Mouse (Mus musculus): ENCODE measurements around the gene Rnf167. TPM values are rescaled to one million over a fixed set of nuclear protein-coding genes. Genes with fewer than 3 reads are reported as not detected.
A peak's percentile ranks its signal among the peaks of the same experiment; 100 is the strongest.

Rnf167 gene
- polyA plus RNA-seq, 1 experiment from 2014 or later = 93.4 TPM

- peak overlapping the region; percentile 64 for H3K9ac ChIP-seq
- peaks cover 22% of the 10 kb centered on the region for H3K4me1 ChIP-seq (replicated peaks; ENCODE audit: control insufficient read depth, insufficient read depth, low read length)
- DNase-seq (ENCODE audit: low spot score) (no peak), ATAC-seq (ENCODE audit: low FRiP score) (peak; percentile 42; the same call in 1 of the 2 replicates)
- H3K4me3 ChIP-seq (replicated peaks; ENCODE audit: low read length) = peak overlapping the region; percentile 71
- no peaks in the 10 kb centered on the region for H3K9me3 ChIP-seq (ENCODE audit: control insufficient read depth, low read length)
- H3K36me3 ChIP-seq (replicated peaks; ENCODE audit: control insufficient read depth, insufficient read depth) = peaks cover 45% of the 10 kb centered on the region
- peak overlapping the region; percentile 98 for H3K27ac ChIP-seq
- no peaks in the 10 kb centered on the region for H3K27me3 ChIP-seq (ENCODE audit: control insufficient read depth, insufficient read depth, low read length)
- H3K4me2 ChIP-seq (replicated peaks) = peak overlapping the region; percentile 81
- WGBS = 1% methylated on average over 15 of the region's 15 CpGs
These were observed 21.3 kb downstream of the Rnf167 start for GRCm38 (mm10) chr11:70668335-70668770.

- H3K4me1 ChIP-seq (replicated peaks; ENCODE audit: control insufficient read depth, insufficient read depth, low read length) = peaks cover 22% of the 10 kb centered on the region
- peaks cover 45% of the 10 kb centered on the region for H3K36me3 ChIP-seq (replicated peaks; ENCODE audit: control insufficient read depth, insufficient read depth)
- H3K4me3 ChIP-seq (replicated peaks; ENCODE audit: low read length) = peak within 1 kb of the TSS; percentile 71
- H3K9ac ChIP-seq = peak within 1 kb of the TSS; percentile 85
- DNase-seq (ENCODE audit: low spot score) (peak; percentile 96), ATAC-seq (ENCODE audit: low FRiP score) (peak; percentile 96)
- H3K4me2 ChIP-seq (replicated peaks) = peak within 1 kb of the TSS; percentile 81
- H3K27ac ChIP-seq = peak within 1 kb of the TSS; percentile 98
- 0% methylated on average over 44 of the region's 44 CpGs for WGBS
- H3K9me3 ChIP-seq (ENCODE audit: control insufficient read depth, low read length) = no peaks in the 10 kb centered on the region
- no peaks in the 10 kb centered on the region for H3K27me3 ChIP-seq (ENCODE audit: control insufficient read depth, insufficient read depth, low read length)
These were observed 21.9 kb downstream of the Rnf167 start, which contains the start of gene Spag7 for GRCm38 (mm10) chr11:70668771-70669505. TSS of gene Spag7 (minus strand) at chr11:70669416.

GRCm38 (mm10) chr11:70669582-70670345 lies 22.7 kb downstream of the Rnf167 start:
- Histone ChIP-seq H3K36me3 (replicated peaks; ENCODE audit: control insufficient read depth, insufficient read depth) (peaks cover 43% of the 10 kb centered on the region), H3K4me1 (replicated peaks; ENCODE audit: control insufficient read depth, insufficient read depth, low read length) (peaks cover 22% of the 10 kb centered on the region), H3K4me3 (replicated peaks; ENCODE audit: low read length) (peak overlapping the region; percentile 71), H3K9me3 (ENCODE audit: control insufficient read depth, low read length) (no peaks in the 10 kb centered on the region), H3K9ac (peak overlapping the region; percentile 85), H3K4me2 (replicated peaks) (peak overlapping the region; percentile 81), H3K27ac (peak overlapping the region; percentile 98), H3K27me3 (ENCODE audit: control insufficient read depth, insufficient read depth, low read length) (no peaks in the 10 kb centered on the region)
- DNase-seq (ENCODE audit: low spot score) (peak; percentile 67), ATAC-seq (ENCODE audit: low FRiP score) (peak; percentile 22; the same call in 1 of the 2 replicates)
- WGBS = under 1% methylated on average over 31 of the region's 31 CpGs

DNA sequence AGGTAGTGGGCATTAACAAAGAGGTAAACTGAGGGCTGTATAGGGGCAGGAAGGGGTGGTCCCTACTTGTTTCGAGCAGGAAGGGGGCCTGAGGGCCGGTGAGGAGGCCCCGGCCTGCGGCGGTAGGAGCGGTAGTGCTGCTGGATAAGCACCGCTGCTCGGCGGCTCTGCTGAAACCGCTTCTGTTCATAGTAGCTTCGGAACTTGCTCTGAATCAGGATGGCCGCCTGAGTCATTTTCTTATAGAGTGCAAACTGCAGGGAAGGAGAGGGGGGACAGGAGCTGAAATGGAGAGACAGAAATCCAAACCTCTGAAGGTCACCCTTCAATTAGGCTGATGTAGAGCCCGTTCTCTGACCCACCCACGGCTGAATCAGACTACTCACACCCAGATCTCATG lies 23.4 kb downstream of the Rnf167 start:
- WGBS = 43% methylated on average over 14 of the region's 14 CpGs
- Histone ChIP-seq H3K4me2 (replicated peaks) (peak overlapping the region; percentile 81), H3K36me3 (replicated peaks; ENCODE audit: control insufficient read depth, insufficient read depth) (peaks cover 45% of the 10 kb centered on the region; the same call in 1 of the 2 replicates), H3K4me3 (replicated peaks; ENCODE audit: low read length) (peak overlapping the region; percentile 71), H3K4me1 (replicated peaks; ENCODE audit: control insufficient read depth, insufficient read depth, low read length) (peaks cover 22% of the 10 kb centered on the region), H3K27me3 (ENCODE audit: control insufficient read depth, insufficient read depth, low read length) (no peaks in the 10 kb centered on the region), H3K27ac (peak overlapping the region; percentile 98), H3K9ac (peak overlapping the region; percentile 85), H3K9me3 (ENCODE audit: control insufficient read depth, low read length) (no peaks in the 10 kb centered on the region)
- DNase-seq (ENCODE audit: low spot score) (no peak), ATAC-seq (ENCODE audit: low FRiP score) (no peak)

GRCm38 (mm10) chr11:70671333-70672047 lies 24.5 kb downstream of the Rnf167 start:
- WGBS = 82% methylated on average over 16 of the region's 16 CpGs
- peaks cover 22% of the 10 kb centered on the region for H3K4me1 ChIP-seq (replicated peaks; ENCODE audit: control insufficient read depth, insufficient read depth, low read length)
- ATAC-seq (ENCODE audit: low FRiP score) (no peak), DNase-seq (ENCODE audit: low spot score) (no peak)
- H3K36me3 ChIP-seq (replicated peaks; ENCODE audit: control insufficient read depth, insufficient read depth) = peaks cover 50% of the 10 kb centered on the region
- peak overlapping the region; percentile 71; the same call in 1 of the 2 replicates for H3K4me3 ChIP-seq (replicated peaks; ENCODE audit: low read length)
- peak overlapping the region; percentile 85; the same call in 1 of the 2 replicates for H3K9ac ChIP-seq
- H3K27me3 ChIP-seq (ENCODE audit: control insufficient read depth, insufficient read depth, low read length) = no peaks in the 10 kb centered on the region
- no peak overlapping the region for H3K27ac ChIP-seq
- H3K4me2 ChIP-seq (replicated peaks) = no peak overlapping the region
- no peaks in the 10 kb centered on the region for H3K9me3 ChIP-seq (ENCODE audit: control insufficient read depth, low read length)

- Histone ChIP-seq H3K27me3 (ENCODE audit: control insufficient read depth, insufficient read depth, low read length) (no peaks in the 10 kb centered on the region), H3K36me3 (replicated peaks; ENCODE audit: control insufficient read depth, insufficient read depth) (peaks cover 69% of the 10 kb centered on the region), H3K27ac (no peak overlapping the region), H3K9ac (no peak overlapping the region), H3K4me2 (replicated peaks) (no peak overlapping the region), H3K4me1 (replicated peaks; ENCODE audit: control insufficient read depth, insufficient read depth, low read length) (peaks cover 14% of the 10 kb centered on the region), H3K9me3 (ENCODE audit: control insufficient read depth, low read length) (no peaks in the 10 kb centered on the region), H3K4me3 (replicated peaks; ENCODE audit: low read length) (no peak overlapping the region)
- WGBS = 51% methylated on average over 6 of the region's 6 CpGs
- ATAC-seq (ENCODE audit: low FRiP score) = no peak
- no peak for DNase-seq (ENCODE audit: low spot score)
These were observed 27.0 kb downstream of the Rnf167 start for GRCm38 (mm10) chr11:70674014-70674413.

DNA sequence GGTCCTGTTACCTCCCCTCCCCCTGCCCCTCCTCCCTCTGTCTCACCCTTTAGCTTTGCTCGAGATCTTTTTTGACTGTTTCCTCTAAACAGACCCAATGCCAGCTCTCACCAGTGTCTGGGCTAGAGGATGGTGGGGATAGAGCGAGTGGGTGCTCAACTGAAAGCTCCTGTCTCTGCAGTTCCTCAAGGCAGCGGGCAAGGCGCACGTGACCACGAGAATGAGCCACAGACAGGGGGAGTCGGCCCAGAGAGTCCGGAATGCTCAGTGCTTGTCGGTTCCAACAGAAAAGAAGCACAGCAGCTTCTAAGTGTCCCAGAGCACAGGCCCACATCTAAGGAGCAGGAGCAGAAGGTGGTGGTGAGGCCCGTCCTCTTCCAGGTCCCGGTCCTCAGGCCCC lies 27.5 kb downstream of the Rnf167 start:
- Histone ChIP-seq H3K9ac (no peak overlapping the region), H3K4me1 (replicated peaks; ENCODE audit: control insufficient read depth, insufficient read depth, low read length) (peaks cover 14% of the 10 kb centered on the region), H3K36me3 (replicated peaks; ENCODE audit: control insufficient read depth, insufficient read depth) (peaks cover 74% of the 10 kb centered on the region), H3K27me3 (ENCODE audit: control insufficient read depth, insufficient read depth, low read length) (no peaks in the 10 kb centered on the region), H3K27ac (no peak overlapping the region), H3K4me2 (replicated peaks) (no peak overlapping the region), H3K9me3 (ENCODE audit: control insufficient read depth, low read length) (no peaks in the 10 kb centered on the region), H3K4me3 (replicated peaks; ENCODE audit: low read length) (no peak overlapping the region)
- no peak for DNase-seq (ENCODE audit: low spot score)
- WGBS = 71% methylated on average over 11 of the region's 11 CpGs
- no peak for ATAC-seq (ENCODE audit: low FRiP score)

GRCm38 (mm10) chr11:70678092-70678491 lies 31.1 kb downstream of the Rnf167 start:
- Histone ChIP-seq H3K4me1 (replicated peaks; ENCODE audit: control insufficient read depth, insufficient read depth, low read length) (peaks cover 8% of the 10 kb centered on the region; the same call in 1 of the 2 replicates), H3K27me3 (ENCODE audit: control insufficient read depth, insufficient read depth, low read length) (no peaks in the 10 kb centered on the region), H3K9ac (no peak overlapping the region), H3K27ac (no peak overlapping the region), H3K4me2 (replicated peaks) (no peak overlapping the region), H3K9me3 (ENCODE audit: control insufficient read depth, low read length) (no peaks in the 10 kb centered on the region), H3K36me3 (replicated peaks; ENCODE audit: control insufficient read depth, insufficient read depth) (peaks cover 82% of the 10 kb centered on the region), H3K4me3 (replicated peaks; ENCODE audit: low read length) (no peak overlapping the region)
- 83% methylated on average over 9 of the region's 9 CpGs for WGBS
- DNase-seq (ENCODE audit: low spot score) (no peak), ATAC-seq (ENCODE audit: low FRiP score) (no peak)

GRCm38 (mm10) chr11:70678576-70678975 lies 31.5 kb downstream of the Rnf167 start:
- no peak overlapping the region for H3K4me2 ChIP-seq (replicated peaks)
- no peak for DNase-seq (ENCODE audit: low spot score)
- H3K4me1 ChIP-seq (replicated peaks; ENCODE audit: control insufficient read depth, insufficient read depth, low read length) = peaks cover 8% of the 10 kb centered on the region; the same call in 1 of the 2 replicates
- no peak overlapping the region for H3K27ac ChIP-seq
- 72% methylated on average over 2 of the region's 2 CpGs for WGBS
- ATAC-seq (ENCODE audit: low FRiP score) = no peak
- no peak overlapping the region for H3K9ac ChIP-seq
- no peaks in the 10 kb centered on the region for H3K27me3 ChIP-seq (ENCODE audit: control insufficient read depth, insufficient read depth, low read length)
- no peak overlapping the region for H3K4me3 ChIP-seq (replicated peaks; ENCODE audit: low read length)
- H3K9me3 ChIP-seq (ENCODE audit: control insufficient read depth, low read length) = no peaks in the 10 kb centered on the region
- peaks cover 82% of the 10 kb centered on the region for H3K36me3 ChIP-seq (replicated peaks; ENCODE audit: control insufficient read depth, insufficient read depth)
